Mouse (Mus musculus): ENCODE data around the gene Plpp6. TPM values are rescaled to one million over a fixed set of nuclear protein-coding genes. Genes with fewer than 3 reads are reported as not detected.

The Plpp6 gene
- total RNA-seq (2021), result 1 to 10 TPM; 6.6 to 7.4 TPM
- 4.9 and 6.6 TPM in 2 replicates for polyA plus RNA-seq (2012; rRNA removed)
- long read RNA-seq, transcript Plpp6-201 (1 exons, 2,859 nt), result major isoform, 13 of 13 reads
- long read RNA-seq, partial matches to known transcripts, result 0 of 13 reads
- long read RNA-seq, other reads (novel, unspliced or antisense), result 0 of 13 reads

DNA sequence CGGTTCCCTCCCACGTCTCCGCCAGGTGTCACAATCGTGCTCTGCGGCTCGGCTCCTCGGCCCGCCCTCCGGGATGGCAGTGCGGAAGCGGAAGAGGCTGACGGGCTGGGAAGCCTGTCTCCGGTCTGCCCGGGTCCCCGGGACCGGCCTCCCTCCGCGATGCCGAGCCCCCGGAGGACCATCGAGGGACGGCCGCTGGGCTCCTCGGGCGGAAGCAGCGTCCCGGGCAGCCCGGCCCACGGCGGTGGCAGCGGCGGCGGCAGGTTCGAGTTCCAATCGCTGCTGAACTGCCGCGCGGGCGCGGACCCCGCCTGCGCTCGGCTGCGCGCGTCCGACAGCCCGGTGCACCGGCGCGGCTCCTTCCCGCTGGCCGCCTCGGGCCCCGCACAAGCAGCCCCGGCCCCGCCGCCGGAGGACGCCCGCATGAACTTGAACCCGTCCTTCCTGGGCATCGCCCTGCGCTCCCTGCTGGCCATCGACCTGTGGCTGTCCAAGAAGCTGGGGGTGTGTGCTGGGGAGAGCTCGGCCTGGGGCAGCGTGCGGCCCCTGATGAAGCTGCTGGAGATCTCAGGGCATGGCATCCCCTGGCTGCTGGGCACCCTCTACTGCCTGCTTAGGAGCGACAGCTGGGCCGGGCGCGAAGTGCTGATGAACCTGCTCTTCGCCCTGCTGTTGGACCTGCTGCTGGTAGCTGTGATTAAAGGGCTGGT is at the start of gene Plpp6:
Gene Plpp6 (plus strand): TSS at position 112 of the 710 bp plus-strand sequence.
- peak within 1 kb of the TSS; percentile 86 for H3K9ac ChIP-seq (ENCODE audit: low read depth, low read length)
- DNase-seq, result peak; percentile 87 to 89
- WGBS, result under 1% methylated on average over 73 of the region's 73 CpGs
- H3K4me3 ChIP-seq, result peak within 1 kb of the TSS; percentile 83
- TF ChIP-seq CTCF (IDR thresholded peaks at IDR 0.05), result peak; percentile 62
- TF ChIP-seq EP300 (IDR thresholded peaks at IDR 0.05; ENCODE audit: insufficient read depth, low read depth, low read length), result peak; percentile 75
- peak; percentile 75 for TF ChIP-seq POLR2A (IDR thresholded peaks at IDR 0.05; ENCODE audit: insufficient read depth, low read depth, low read length)
- H3K36me3 ChIP-seq (ENCODE audit: control insufficient read depth, insufficient read depth, low read length), result peaks cover 9% of the 10 kb centered on the region
- 0 out of 2 replicates have a peak, but pooled peaks cover 2% of the 10 kb centered on the region for H3K79me2 ChIP-seq (replicated peaks; ENCODE audit: control insufficient read depth, insufficient read depth, low read length)
- H3K27me3 ChIP-seq (ENCODE audit: control insufficient read depth, insufficient read depth, low read length), result no peaks in the 10 kb centered on the region
- H3K4me1 ChIP-seq (ENCODE audit: control insufficient read depth, insufficient read depth, low read length), result peaks cover 9% of the 10 kb centered on the region
- H3K27ac ChIP-seq, result peak within 1 kb of the TSS; percentile 91
- intact Hi-C loops (cut with DNase I), result loop anchor here (2.0 to 5.0 kb wide), 2 partner anchors 25 to 187 kb away; no protein-coding TSS in a partner anchor

DNA sequence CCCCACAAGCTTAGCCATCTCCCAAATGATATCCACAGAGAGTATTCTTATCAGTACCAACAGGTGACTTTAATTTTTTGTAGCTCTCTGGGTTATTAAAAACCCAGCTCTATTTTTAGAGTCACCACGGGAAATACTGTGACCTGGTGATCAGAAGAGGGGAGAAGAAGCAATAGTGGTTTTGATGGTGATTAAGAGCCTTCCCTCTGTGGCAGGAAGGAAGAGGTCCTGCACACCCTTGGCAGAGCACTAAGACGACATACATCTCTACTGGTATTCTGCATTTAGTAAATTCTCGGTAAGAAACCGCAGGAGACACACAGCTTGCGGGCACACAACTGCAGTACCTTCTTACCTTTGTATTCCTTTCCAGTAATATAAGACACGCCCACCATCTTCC is 49.2 kb upstream of the Plpp6 start:
- TF ChIP-seq POLR2A (IDR thresholded peaks at IDR 0.05; ENCODE audit: insufficient read depth, low read depth, low read length) (no peak), EP300 (IDR thresholded peaks at IDR 0.05; ENCODE audit: insufficient read depth, low read depth, low read length) (no peak), CTCF (IDR thresholded peaks at IDR 0.05) (no peak)
- WGBS, result 62% methylated on average over 6 of the region's 6 CpGs
- intact Hi-C loops (cut with DNase I), result no loop called here
- peaks cover 3% of the 10 kb centered on the region for H3K36me3 ChIP-seq (ENCODE audit: control insufficient read depth, insufficient read depth, low read length)
- no peaks in the 10 kb centered on the region for H3K27me3 ChIP-seq (ENCODE audit: control insufficient read depth, insufficient read depth, low read length)
- no peak for DNase-seq
- no peaks in the 10 kb centered on the region for H3K79me2 ChIP-seq (replicated peaks; ENCODE audit: control insufficient read depth, insufficient read depth, low read length)
- no peak overlapping the region for H3K27ac ChIP-seq
- H3K4me3 ChIP-seq, result no peak overlapping the region
- no peak overlapping the region for H3K9ac ChIP-seq (ENCODE audit: low read depth, low read length)
- H3K4me1 ChIP-seq (ENCODE audit: control insufficient read depth, insufficient read depth, low read length), result peaks cover 5% of the 10 kb centered on the region; the same call in 1 of the 2 replicates

DNA sequence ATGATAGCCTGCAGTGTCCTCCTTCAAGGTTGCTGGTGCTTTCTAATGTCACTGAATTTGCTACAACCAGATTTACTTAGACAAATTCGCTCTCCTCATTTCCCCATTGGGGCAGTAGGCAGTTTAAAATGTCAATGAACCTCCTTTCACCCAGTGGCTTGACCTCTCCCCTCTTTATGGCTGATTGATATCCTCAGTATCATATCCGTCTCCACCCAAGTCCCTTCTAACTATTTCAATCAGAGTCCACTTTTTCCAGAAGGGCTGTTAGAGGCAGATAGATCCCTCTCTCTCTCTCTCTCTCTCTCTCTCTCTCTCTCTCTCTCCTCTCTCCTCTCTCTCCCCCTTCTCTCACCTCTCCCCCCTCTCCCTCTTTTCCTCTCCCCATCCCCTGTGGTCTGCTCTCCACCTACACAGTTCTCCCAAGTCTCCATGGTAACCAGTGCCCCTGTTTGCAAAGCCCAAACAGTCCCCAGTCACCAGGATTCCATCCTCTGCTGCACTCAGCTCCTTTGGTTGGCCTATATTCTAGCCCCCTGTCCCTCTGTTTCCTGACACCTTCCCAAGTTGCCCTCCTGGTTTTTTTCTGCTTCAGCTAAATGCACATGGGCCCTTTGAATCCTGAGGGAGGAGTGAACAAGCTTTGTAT is 48.0 kb upstream of the Plpp6 start:
- TF ChIP-seq EP300 (IDR thresholded peaks at IDR 0.05; ENCODE audit: insufficient read depth, low read depth, low read length) (no peak), POLR2A (IDR thresholded peaks at IDR 0.05; ENCODE audit: insufficient read depth, low read depth, low read length) (no peak), CTCF (IDR thresholded peaks at IDR 0.05) (no peak)
- no peaks in the 10 kb centered on the region for H3K79me2 ChIP-seq (replicated peaks; ENCODE audit: control insufficient read depth, insufficient read depth, low read length)
- H3K27ac ChIP-seq, result no peak overlapping the region; the same call in 1 of the 2 replicates
- intact Hi-C loops (cut with DNase I), result no loop called here
- H3K4me1 ChIP-seq (ENCODE audit: control insufficient read depth, insufficient read depth, low read length), result peaks cover 5% of the 10 kb centered on the region; the same call in 1 of the 2 replicates
- peaks cover 3% of the 10 kb centered on the region for H3K36me3 ChIP-seq (ENCODE audit: control insufficient read depth, insufficient read depth, low read length)
- H3K4me3 ChIP-seq, result no peak overlapping the region
- H3K9ac ChIP-seq (ENCODE audit: low read depth, low read length), result no peak overlapping the region
- no peaks in the 10 kb centered on the region for H3K27me3 ChIP-seq (ENCODE audit: control insufficient read depth, insufficient read depth, low read length)
- DNase-seq, result no peak
- 90% methylated on average over 2 of the region's 2 CpGs for WGBS

DNA sequence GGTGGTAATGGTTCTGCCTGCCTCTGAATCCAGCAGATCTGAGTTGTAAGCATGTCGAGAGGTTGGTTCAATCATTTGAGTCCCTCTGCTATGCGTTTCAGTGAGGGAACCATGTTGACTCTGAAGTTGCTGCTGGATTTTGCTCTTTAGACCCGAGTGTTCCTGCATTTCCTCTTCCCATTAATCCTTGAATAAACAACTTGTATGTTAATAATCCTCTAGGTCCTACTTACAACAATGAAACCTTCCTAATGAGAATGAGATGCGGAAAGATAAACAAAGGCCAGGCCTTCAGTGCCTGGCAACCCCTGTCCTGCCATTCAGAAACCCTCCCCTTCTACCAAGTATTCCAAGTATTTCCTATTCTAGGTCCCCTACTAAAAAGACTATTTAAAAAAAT is 47.3 kb upstream of the Plpp6 start:
- no peak for DNase-seq
- Histone ChIP-seq H3K9ac (ENCODE audit: low read depth, low read length) (no peak overlapping the region), H3K27ac (peak overlapping the region; percentile 4; the same call in 1 of the 2 replicates), H3K79me2 (replicated peaks; ENCODE audit: control insufficient read depth, insufficient read depth, low read length) (no peaks in the 10 kb centered on the region), H3K4me3 (no peak overlapping the region), H3K4me1 (ENCODE audit: control insufficient read depth, insufficient read depth, low read length) (peaks cover 5% of the 10 kb centered on the region; the same call in 1 of the 2 replicates), H3K27me3 (ENCODE audit: control insufficient read depth, insufficient read depth, low read length) (no peaks in the 10 kb centered on the region), H3K36me3 (ENCODE audit: control insufficient read depth, insufficient read depth, low read length) (peaks cover 3% of the 10 kb centered on the region)
- TF ChIP-seq EP300 (IDR thresholded peaks at IDR 0.05; ENCODE audit: insufficient read depth, low read depth, low read length) (no peak), CTCF (IDR thresholded peaks at IDR 0.05) (no peak), POLR2A (IDR thresholded peaks at IDR 0.05; ENCODE audit: insufficient read depth, low read depth, low read length) (no peak)
- intact Hi-C loops (cut with DNase I), result no loop called here
- 55% methylated on average over 4 of the region's 4 CpGs for WGBS

DNA sequence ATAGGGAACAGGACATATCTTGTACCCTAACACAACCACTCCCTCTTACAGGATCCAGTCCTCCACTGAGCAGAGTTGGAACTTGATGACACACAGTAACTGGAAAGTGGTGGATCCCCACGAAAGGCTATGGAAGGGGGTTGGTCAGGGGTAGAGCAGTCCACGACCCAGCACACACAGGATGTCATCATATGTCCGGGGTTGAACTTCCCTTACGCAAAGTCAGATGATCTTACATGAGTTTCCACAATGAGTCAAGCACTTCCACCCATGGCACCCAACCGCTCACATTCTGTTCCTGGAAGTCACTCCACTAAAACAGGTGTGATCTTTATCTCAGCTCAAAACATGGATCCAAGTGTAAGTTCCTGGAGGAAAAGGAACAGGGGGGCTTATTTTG is 45.9 kb upstream of the Plpp6 start:
- H3K27me3 ChIP-seq (ENCODE audit: control insufficient read depth, insufficient read depth, low read length), result no peaks in the 10 kb centered on the region
- TF ChIP-seq POLR2A (IDR thresholded peaks at IDR 0.05; ENCODE audit: insufficient read depth, low read depth, low read length) (no peak), EP300 (IDR thresholded peaks at IDR 0.05; ENCODE audit: insufficient read depth, low read depth, low read length) (no peak), CTCF (IDR thresholded peaks at IDR 0.05) (no peak)
- H3K79me2 ChIP-seq (replicated peaks; ENCODE audit: control insufficient read depth, insufficient read depth, low read length), result no peaks in the 10 kb centered on the region
- peaks cover 5% of the 10 kb centered on the region; the same call in 1 of the 2 replicates for H3K4me1 ChIP-seq (ENCODE audit: control insufficient read depth, insufficient read depth, low read length)
- DNase-seq, result peak in 1 of 2 experiments; percentile 6
- H3K9ac ChIP-seq (ENCODE audit: low read depth, low read length), result no peak overlapping the region
- intact Hi-C loops (cut with DNase I), result no loop called here
- H3K36me3 ChIP-seq (ENCODE audit: control insufficient read depth, insufficient read depth, low read length), result peaks cover 3% of the 10 kb centered on the region
- no peak overlapping the region for H3K4me3 ChIP-seq
- peak overlapping the region; percentile 0; the same call in 1 of the 2 replicates for H3K27ac ChIP-seq
- WGBS, result 59% methylated on average over 5 of the region's 5 CpGs

All from heart, adult 2 months (tissue).